Mouse (Mus musculus) c-Kit-positive CD71-negative TER-119-negative erythroid progenitor cells, embryonic 14.5 days (primary cell): ENCODE results near the gene Atg4b.
"Not testable (repeated sequence)": the region's sequence is repeated elsewhere in the genome, so short reads cannot be mapped to it uniquely, and the experiment has no call there.

Experiments used
- DNase-seq: peaks from one replicate; pipeline ENCODE4 v3.0.0-alpha.2; 2013; ENCODE audit warnings: low read depth

Gene Atg4b

DNA sequence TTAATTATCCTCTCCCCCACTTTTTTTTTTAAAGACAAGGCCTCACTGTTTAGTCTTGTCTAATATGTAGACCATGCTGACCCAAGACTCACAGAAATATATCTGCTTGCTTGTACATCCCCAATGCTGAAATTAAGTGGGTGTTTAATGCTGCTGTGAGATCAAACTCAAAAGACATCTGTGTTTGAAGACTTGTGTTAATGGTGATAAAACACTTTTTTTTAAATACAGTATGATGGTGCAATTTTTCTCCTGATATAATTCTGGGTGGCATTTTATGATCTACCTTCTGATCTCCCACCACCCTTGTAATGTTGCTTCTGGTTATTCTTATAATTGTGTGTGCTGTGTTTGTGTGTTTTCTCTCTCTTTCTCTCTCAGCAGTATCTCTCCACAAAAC, 4.9 kb downstream of the Atg4b start:
- DNase-seq: no peak

DNA sequence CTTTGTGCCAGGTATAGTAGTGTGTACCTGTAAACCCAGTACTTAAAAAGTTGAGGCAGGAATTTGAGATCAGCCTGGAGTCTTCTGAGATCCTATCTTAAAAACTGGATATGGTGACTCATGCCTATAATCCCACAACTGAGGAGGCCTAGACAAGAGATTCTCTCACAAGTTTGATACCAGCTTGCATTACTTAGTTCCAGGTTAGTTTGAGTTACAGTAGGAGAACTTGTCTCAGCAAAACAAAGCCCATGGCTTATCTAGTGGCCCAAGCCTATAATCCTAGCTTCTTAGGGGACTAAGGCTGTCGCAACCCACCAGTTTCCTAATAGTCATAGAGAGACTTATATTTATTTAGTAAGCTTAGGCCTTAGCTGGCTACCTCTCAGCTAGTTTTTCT, 8.8 kb downstream of the Atg4b start:
- DNase-seq: no peak

DNA sequence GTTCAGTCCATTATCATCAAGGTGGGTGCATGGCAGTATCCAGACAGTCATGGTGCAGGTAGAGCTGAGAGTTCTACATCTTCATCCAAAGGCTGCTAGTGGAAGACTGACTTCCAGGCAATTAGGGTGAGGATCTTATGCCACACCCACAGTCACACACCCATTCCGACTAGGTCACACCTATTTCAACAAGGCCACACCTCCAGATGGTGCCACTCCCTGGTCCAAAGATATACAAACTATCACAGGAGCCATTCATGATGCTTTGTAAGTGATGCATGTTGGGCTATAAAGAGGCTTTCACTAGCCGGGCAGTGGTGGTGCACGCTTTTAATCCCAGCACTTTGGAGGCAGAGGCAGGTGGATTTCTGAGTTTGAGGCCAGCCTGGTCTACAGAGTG, 12.2 kb downstream of the Atg4b start:
- DNase-seq: not testable (repeated sequence)

DNA sequence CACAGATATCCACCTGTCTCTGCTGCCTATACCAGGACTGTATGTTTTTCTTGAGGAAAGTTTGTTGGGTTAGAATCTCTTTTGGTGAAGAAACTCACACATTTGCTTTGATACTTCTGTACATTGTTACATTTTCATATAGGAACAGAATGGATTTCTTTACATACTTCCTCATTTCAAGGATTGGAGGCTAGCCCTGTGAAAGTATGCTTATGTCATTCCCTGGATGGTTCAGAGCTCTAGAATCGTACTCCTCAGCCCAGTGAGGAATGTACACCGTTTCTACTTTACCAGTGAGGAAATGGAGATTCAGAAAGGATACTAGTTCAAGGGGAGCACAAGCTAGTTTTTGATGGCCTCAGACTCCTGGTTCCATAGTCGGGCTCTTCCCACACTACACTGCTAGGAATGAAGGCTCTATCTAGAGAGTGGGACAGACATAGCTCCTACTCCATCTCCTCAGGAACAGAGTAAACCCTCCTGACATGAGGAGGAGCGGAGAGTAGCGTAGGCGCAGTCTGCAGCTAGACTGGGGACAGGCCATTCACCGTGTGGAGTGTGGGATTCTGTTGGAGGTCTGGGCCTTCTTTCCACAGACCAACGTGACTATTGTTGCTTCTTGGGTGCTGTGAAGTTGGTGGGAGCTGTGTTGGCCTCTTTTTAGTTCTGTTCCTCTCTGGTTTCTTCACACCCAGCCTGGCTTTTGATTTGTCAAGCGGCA, 13.7 kb downstream of the Atg4b start:
- no peak for DNase-seq

DNA sequence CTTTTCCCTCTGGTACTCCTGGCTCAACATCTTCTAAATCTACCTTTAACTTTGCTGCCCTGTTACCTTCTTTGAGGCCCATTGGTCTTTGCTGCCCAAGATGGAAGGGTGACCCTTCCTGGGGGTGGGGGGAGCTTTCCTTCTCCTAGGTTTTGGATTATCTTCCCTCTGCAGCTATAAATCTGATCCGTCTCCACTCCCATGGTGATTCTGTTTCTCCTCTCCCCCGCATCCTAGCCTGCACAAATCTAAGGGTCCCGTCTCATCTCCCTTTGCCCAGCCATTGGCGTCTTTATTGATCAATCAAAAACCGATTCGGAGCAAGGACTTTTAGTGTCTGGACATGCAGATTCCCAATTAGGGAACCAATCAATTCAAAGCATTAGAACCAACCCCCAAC, 16.3 kb downstream of the Atg4b start:
- DNase-seq: no peak

DNA sequence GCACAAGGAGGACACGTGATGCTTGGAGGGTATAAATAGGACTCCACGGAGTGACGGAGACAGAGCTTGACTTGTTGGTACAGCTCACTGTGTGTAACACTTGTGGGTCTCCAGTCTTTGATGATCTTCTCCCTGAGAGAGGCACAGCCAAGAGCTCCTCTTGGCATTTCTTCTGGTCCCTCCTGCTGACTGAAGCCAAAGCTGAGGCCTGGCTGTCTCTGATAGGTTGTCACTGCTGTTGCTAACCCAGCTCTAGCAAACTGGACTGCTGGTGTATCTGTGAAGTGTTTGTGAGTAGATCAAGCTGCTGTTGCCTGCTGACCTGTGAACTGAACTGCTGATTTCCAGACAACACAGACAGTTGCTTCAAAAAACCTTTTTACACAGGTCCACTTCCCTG, 18.6 kb downstream of the Atg4b start:
- DNase-seq: no peak

DNA sequence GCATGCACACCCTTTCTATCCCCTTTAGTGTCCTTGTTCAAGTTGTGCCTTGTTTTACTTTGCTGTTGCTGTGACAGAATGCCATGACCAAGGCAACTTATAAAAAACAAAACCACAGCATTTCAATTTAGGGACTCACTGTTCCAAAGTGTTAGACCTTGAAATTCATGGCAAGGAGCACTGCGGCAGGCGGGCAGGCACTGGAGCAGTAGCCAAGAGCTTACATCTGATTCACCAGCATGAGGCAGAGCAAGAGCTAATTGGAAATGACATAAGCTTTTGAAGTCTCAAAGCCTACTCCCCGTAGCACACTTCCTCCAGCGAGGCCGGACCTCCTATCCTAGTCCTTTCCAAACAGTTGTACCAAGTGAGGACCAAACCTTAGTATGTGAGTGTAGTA, 25.4 kb downstream of the Atg4b start:
- DNase-seq: no peak

DNA sequence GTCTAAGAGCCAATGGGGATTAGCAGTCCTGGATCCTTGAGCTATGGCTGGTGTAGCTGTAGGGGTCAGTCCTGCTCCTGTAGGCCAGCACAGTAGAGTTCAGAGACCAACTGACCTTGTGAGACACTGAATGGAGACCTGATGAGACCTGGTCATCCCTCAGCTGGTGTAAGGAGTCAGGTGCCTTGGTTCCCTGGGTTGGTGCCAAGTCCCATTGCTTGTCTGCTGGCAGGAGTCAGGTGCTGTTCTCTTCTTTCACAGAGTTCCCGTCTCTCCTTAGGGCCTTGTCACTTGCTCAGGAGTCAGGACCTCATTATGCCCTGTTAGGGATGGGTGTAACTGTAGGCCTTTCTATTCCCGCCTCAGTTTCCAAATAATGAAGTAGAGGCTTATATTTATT, 35.6 kb downstream of the Atg4b start:
- no peak for DNase-seq

DNA sequence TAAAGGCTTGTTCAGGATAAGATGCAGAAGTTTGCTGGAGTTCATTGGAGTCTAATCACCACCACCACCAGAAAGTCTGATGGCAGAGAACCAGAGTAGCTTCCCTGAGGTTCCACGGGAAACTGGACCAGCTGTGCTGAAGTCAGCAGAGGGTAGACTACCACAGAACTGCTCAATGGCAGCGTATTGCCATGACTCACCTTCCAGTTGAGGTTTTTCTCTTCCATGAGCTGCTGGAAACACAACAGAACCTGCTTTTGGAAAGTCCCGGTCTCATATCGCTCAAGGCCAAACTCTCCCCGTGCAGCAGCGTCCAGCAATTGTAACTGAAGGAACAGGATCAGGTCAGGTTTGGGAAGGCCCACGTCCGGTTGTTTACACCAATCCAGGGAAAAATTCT, 43.2 kb downstream of the Atg4b start:
- no peak for DNase-seq

DNA sequence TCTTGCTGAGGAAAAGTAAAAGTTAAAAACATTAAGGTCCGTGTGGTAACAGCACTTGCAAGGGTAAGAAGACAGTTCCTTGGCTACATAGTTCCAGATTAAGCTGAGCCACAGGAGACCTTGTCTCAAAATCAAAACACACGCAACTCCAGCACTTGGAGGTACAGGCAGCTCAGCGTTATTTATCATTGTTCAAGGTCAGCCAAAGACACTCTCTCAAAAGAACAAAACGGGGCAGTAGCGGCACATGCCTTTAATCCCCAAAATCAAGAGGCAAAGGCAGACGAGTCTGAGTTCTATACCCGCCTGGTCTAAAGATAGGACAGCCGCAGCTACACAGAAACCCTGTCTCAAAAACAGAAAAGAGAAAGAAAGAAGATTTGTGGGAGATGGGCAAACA, 44.6 kb downstream of the Atg4b start:
- DNase-seq: no peak

DNA sequence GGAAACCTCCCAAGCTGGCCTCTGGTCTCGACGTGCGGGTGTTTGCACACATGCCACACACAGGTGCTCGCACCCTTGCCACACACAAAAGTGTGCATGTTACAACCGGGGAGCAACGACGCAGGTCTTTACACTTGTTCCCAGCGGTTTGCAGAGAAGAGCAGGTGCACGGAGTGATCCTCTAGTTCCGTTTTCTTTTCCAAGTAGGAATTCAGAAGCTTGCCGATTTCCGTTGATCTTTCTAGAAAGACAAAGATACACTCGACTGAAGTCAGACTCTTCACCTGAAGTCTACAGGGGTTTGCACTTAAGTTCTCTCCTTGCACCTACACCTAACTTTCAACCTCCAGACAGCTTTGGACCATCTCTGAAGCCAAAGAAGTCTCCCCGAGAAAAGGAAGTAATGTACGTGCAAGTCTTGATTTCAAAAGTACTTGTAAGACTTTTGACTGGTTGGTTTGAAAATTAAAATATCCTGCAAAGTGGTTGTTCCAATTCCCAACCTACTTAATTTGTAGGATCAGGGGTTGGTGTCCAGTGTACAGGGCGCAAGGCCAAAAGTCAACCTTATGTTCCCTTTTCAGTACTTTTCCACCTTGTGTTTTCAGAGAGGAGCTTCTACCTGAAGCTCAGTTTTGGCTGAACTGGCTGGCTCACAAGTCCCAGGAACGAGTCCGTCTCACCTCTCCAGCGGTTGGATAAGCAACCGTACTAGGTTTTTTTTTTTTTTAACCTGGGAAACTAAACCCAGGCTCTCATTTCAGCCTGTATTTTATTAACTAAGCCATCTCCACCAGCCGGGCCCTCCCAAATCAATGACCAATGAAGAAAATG, 49.6 kb downstream of the Atg4b start:
- DNase-seq: no peak

DNA sequence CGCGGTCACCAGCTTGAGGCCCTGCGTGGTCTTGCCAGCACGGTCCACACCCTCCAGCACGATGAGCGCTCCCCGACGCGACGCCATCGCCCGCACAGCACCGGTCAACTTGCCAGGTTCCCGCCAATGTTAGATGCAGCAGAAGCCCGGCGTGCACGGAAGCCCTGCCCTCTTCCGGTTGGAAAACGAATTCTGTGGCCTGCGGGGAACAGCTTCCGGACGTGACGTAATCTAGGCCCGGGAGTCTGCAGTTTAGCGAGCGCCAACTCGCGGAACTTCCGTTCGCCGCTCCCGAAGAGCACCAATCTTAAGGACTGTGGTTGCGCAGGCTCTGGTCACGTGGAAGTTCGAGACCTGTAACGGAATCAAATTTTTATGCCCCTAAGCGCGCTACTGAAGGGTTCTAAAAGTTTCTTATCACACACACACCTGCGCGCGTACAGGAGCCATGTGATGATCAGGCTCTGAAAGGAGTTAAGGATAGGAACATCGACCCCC, 50.5 kb downstream of the Atg4b start, which contains the start of gene Dtymk:
Gene Dtymk, minus strand, starts transcription at position 194 of the 498 bp plus-strand sequence.
- DNase-seq: peak; percentile 93

DNA sequence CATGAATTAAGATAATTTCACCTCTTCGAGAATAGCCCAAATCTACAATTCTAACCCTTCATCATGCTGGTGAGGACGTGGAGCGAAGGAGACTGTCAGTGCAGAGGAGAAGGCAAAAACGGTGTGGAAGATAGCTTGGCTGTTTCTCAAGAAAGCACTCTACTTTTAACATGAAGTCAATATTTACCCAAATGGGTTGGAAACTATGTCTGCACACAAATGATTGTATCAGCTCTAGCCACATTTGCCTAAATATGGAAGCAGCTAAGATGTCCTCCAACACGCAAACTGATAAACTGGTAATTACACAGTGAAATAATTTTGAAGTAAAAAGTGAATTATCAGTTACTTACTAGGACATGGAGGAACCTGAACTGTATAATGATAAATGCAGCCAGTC, 51.5 kb downstream of the Atg4b start:
- DNase-seq: no peak

DNA sequence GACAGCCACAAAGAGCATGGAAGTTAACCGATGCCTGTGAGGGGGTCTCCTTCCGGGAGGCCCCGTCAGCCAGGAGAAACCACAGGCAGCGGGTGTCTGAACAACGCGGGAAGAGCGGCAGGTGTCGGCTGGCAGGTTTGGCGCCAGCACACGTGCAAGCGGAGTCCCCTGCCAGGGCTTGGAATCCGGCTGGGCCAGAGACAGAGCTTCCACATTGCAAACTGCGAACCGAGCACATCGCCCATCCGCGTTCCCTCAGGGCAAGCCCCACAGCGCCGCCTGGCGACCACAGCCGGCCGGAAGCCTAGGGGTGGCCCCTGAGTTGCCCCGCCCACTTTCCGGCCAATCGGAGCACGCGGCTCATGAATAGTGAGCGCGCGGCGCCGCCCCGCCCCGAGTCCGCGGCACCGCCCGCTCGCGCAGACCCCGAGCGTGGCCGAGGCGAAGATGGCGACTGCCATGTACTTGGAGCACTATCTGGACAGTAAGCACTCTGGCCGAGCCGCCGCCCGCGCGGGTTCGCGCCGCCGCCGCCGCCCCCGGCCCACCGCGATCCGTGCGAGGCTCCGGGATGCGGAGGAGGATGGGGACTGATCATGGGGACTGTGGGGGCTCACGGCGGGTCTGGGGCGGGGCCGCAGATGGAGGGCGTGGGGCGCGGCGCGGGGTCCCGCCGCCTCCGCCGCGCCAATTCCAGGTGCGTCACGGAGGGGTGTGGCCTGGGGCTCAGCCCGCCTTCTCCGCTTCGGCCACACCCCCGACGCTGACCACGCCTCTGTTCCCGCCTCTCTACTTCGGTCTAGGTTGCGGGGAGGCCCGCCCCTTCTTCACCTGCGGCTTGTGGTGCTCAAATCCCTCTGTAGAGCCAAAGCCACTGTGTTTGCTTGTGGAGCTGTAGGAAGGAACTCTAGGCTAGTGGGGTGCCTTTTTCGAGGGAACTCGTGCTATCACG, 52.5 kb downstream of the Atg4b start, which contains the start of gene Ing5:
Gene Ing5, plus strand, starts transcription at position 410 of the 952 bp plus-strand sequence.
- DNase-seq: peak; percentile 92

DNA sequence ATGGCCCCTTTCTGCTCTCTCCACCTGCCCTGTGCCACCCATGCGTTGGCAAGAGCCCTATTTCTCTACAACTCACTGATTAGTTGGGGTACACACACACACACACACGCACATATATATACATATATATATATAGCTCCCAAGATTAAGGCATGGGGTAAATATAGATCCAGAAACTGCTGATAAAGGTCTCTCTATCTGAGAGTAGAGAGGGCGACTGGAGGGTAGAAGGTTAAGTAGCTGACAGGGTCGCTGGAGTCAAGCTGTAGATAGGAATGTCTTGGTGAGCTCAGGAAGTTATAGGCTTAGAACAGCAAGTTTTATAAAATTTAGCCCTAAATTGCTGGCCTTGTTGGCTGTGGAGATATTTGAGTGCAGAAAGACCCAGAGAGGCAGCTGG, 53.5 kb downstream of the Atg4b start:
- DNase-seq: no peak

DNA sequence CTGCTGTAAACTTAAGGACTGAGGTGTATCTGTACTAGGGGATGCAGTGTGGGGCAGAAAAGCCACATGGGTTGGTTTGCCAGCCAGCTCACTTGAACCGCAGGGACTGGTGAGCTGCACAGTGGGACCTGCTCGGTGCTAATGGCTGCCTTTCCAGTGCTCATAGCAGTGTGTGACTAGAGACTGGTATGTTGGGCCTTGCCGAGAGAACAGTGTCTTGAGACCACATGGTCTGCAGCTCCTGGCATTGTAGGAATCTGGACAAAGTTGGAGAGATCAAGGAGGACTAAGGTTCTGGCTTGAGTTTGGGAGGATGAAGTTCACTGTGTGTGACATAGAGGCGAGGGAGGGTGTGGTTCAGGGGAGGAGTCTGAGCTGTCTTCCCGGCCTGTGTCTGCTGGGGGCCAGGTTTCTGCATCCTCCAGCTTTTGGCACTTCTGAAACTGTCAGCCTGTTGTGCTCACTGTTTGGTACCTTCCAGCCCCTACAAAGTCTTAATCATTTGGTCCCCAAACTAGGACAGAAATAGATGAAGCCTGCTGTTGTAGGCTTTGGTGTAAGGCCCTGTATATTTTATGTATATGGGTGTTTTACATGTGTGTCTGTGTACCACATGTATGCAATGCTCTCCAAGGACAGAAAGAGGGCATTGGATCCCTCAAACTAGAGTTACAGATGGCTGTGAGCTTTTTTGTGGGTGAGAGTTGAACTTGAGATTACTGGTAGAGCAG, 54.1 kb downstream of the Atg4b start:
- DNase-seq: no peak

DNA sequence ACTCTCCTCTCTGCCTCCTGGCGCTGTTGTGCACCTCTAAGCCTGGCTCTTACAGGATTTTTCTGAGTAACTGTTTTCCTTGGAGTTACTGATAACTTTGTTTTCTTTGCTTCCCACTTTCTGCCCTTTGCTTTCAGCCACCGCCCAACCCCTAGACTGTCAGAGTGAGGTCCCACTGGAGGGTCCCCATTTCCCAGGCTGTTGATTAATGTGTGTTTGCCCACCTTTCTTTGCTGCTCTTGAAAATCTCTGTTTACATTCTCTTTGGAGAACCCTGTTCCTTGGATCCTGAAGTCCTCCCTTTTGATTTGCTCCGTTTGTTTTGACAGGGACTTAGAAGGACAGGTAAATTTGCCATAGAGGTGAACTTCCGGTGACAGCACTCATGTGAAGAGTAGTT, 57.6 kb downstream of the Atg4b start:
- DNase-seq: no peak

DNA sequence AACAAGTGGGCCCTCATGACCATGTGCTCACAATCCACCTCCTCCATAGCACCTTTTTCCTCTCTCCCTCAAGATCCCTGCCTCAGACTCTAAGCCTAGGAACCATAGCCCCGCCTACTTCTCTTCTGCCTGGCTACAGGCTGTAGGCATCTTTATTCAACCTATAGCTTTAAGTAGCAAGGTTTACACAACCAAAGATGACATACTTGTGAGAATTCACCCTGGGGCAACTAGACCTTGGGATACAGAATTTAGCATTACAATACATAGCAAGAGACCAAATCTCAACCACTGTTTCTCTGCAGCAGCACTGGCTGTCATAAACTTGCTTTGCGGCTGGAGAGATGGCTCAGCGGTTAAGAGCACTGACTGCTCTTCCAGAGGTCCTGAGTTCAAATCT, 58.7 kb downstream of the Atg4b start:
- no peak for DNase-seq

DNA sequence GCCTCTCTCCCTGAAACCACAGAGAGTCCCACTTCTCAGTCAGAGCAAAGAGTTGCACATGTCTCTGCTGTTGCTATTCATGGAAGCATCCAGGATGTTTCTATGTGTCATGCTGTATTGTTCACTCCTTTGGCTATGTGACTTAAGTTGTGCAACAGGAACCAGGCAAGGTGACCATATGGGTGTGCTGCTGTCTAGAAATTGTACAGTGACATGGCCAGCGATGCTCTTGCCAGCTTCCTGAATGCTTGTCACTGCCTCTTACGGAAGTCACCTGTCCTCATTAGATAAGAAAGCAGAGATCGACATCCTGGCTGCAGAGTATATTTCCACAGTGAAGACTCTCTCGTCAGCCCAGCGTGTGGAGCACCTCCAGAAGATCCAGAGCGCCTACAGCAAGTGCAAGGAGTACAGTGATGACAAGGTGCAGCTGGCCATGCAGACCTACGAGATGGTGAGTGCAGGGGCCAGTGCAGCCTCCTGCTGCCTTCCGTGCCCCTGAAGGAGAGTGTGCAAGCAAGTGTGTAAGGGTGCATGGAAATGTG, 60.3 kb downstream of the Atg4b start:
- no peak for DNase-seq

DNA sequence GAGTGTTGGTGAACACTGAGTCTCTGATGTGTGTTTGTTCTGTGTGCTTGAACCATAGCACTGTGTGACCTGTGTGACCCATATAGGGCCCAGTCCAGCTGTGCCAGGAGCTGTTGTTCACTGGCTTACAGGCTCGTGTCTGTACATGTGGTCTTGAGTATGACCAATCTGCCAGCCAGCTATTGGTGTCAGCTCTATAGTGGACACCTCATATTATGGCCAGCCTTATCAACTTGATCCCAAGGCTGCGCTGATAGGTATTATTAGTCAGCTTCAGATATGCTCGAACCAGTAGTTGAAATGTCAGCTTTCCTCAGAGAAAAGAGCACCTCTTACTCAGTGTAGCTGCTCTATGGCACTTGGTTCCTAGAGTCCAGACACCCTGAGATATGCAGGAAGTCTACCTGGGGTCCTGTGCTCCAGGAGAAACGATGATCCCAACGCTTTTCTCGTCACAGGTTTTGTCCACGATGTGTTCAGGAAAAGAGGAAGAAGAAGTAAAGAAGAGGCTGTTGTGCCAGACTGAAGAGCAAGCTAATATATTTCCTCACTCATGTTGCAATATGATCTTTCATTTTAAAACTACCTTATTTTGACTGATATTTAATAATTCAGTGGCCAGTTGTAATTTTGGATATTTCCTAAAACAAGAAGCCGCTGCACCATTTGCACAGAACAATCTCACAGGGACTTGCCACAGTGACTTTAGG, 66.7 kb downstream of the Atg4b start:
- no peak for DNase-seq
